Mouse (Mus musculus) hindbrain, embryonic 12.5 days (tissue): ENCODE measurements at regions not wholly inside any gene's neighbourhood (a gene's known extent, or its start where the extent isn't known, plus 50 kb on each side); places are given as distances from the start of the nearest gene placed in this dataset.

ENCODE experiments used
- ATAC-seq: fragments of 200-750 bp; cut with Nextera tagmentation; 2 replicates; pipeline ENCODE4 v1.8.0; 2017; ENCODE audit warnings: moderate TSS enrichment; ENCODE audit not compliant: low FRiP score
- H3K27ac ChIP-seq: fragments of 300-500 bp; sonication (generic); 2 replicates; pipeline ENCODE4 v1.5.1; 2016; ENCODE audit warnings: mild to moderate bottlenecking
- H3K27me3 ChIP-seq: fragments of 300-500 bp; sonication (generic); 2 replicates; pipeline ENCODE4 v1.6.1; 2016; ENCODE audit warnings: mild to moderate bottlenecking
- H3K36me3 ChIP-seq: fragments of 300-500 bp; sonication (generic); 2 replicates; pipeline ENCODE4 v1.6.1; 2016; ENCODE audit warnings: mild to moderate bottlenecking
- H3K4me1 ChIP-seq: fragments of 300-500 bp; sonication (generic); 2 replicates; pipeline ENCODE4 v1.6.1; 2016
- H3K4me2 ChIP-seq: fragments of 300-500 bp; sonication (generic); replicated peaks from 2 replicates; pipeline ENCODE4 v1.6.1; 2016; ENCODE audit warnings: mild to moderate bottlenecking
- H3K4me3 ChIP-seq: fragments of 300-500 bp; sonication (generic); 2 replicates; pipeline ENCODE4 v1.5.1; 2016; ENCODE audit warnings: mild to moderate bottlenecking
- H3K9ac ChIP-seq: fragments of 300-500 bp; sonication (generic); 2 replicates; pipeline ENCODE4 v1.6.1; 2016; ENCODE audit warnings: mild to moderate bottlenecking, moderate library complexity
- H3K9me3 ChIP-seq: fragments of 300-500 bp; sonication (generic); replicated peaks from 2 replicates; pipeline ENCODE4 v1.6.1; 2016; ENCODE audit warnings: mild to moderate bottlenecking
- WGBS: fragments of 180-500 bp; shearing (Covaris S2); methylation state at CpG from one replicate; pipeline ENCODE4 v1.1.7; 2016; 5-methylcytosine and 5-hydroxymethylcytosine counted together

DNA sequence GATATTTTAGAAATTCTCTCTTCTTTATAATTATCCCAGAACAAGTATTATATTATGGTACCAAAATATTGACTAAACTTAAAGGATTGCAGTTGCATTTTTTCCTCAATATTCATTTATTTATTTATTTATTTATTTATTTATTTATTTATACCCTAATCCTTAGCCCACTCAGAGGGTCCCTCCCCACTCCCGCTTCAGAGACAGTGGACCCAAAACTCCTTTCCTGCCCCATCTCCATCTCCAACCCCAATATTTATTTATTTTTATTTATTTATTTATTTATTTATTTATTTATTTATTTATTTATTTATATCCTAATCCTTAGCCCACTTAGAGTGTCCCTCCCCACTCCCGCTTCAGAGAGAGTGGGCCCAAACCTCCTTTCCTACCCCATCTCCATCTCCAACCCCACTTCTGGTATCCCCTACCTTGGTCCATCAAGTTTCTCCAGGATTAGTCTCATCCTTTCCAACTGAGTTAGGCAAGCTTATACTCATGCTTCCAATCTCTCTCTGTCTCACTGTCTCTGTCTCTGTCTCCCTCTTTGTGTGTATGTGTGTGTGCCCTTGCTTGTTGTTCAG lies 1340.8 kb downstream of the Cntnap5b start:
- peak; percentile 64; the same call in 1 of the 2 replicates for ATAC-seq
- Histone ChIP-seq H3K4me2 (no peak overlapping the region), H3K27ac (no peak overlapping the region), H3K36me3 (no peaks in the 10 kb centered on the region), H3K4me1 (no peaks in the 10 kb centered on the region), H3K4me3 (no peak overlapping the region), H3K9me3 (no peaks in the 10 kb centered on the region), H3K9ac (no peak overlapping the region), H3K27me3 (no peaks in the 10 kb centered on the region)
- WGBS, result 93% methylated on average over 2 of the region's 2 CpGs

DNA sequence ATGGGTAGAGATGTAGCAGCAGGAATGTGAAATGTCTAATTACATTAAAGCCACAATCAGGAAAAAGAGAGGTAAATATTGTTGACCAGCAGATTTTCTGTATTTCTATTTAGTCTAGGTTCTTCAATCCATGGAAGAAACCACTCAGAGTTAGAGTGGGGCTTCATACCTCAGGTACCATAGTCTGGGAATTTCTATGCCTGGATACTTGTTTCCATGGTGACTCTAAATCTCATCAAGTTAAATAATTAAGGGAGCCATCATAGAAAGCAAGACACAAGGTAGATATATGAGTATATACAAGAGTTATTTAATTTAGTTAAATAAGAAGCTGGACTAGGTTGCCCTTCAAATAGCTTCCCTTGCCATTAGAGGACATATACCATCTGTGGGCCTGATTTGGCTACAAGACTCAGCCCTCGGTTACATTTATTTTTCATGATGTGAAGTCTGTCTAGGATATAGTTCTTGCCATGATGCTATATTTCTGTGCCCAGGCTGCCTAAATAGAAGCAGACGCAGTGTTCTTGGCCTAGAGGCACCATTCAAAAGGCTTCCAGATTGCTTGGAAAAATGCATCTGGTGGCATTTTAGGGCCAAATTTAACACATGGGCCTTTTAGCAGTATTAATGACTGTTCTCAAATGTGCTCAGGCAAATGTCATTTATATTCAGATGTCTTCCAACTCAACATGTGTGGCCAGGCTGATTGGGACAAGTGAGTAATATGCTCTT lies 1349.7 kb downstream of the Cntnap5b start:
- Histone ChIP-seq H3K4me3 (no peak overlapping the region), H3K4me2 (no peak overlapping the region), H3K9ac (no peak overlapping the region), H3K9me3 (no peaks in the 10 kb centered on the region), H3K4me1 (no peaks in the 10 kb centered on the region), H3K27ac (no peak overlapping the region), H3K36me3 (no peaks in the 10 kb centered on the region), H3K27me3 (no peaks in the 10 kb centered on the region)
- no peak for ATAC-seq
- WGBS, result 94% methylated on average over 2 of the region's 2 CpGs

DNA sequence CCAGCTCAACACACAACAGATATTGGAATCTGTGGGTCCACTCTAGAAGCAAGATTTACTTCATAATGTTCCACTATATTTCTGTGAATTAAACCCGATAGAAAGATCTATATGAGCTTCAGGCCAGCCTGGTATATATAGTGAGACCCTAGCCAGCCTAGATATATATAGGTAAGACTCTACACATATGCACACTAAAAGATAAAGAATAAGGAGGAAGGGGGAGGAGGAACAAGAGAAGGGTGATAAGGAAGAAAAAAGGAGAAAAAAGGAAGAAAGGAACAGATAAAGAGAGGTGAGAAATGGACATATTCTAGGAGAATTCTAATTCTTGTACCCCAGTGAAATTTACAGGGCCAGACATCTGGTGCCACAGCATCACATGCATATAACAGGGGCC lies 1354.7 kb downstream of the Cntnap5b start:
- Histone ChIP-seq H3K4me3 (no peak overlapping the region), H3K9ac (no peak overlapping the region), H3K27me3 (no peaks in the 10 kb centered on the region), H3K27ac (no peak overlapping the region), H3K4me2 (no peak overlapping the region), H3K36me3 (no peaks in the 10 kb centered on the region), H3K4me1 (no peaks in the 10 kb centered on the region), H3K9me3 (no peaks in the 10 kb centered on the region)
- no peak for ATAC-seq
- WGBS, result 89% methylated on average over 1 of the region's 1 CpGs

DNA sequence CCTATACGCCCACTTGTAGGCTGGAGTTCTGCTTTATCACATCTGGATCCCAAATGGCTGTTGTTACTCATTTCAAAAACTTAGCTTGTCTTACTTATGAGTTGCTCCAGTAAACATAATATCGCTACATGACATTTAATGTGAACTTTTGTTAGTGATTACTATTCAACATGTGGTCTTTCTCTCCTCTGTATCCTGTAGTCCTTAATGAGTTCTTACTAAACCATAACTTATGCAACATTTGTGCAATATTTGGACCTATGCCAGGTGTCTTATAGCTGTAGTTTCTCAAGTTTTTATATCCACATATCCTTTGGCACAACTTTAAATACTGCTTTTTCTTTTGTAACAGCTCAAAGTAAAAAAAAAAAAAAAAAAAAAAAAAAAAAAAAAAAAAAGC lies 1394.1 kb downstream of the Cntnap5b start:
- no peaks in the 10 kb centered on the region for H3K4me1 ChIP-seq
- no peak for ATAC-seq
- WGBS, result 83% methylated on average over 2 of the region's 2 CpGs

More for the DNA sequence above, 1394.1 kb downstream of the Cntnap5b start:
- Histone ChIP-seq H3K27me3 (no peaks in the 10 kb centered on the region), H3K27ac (no peak overlapping the region), H3K36me3 (no peaks in the 10 kb centered on the region), H3K4me2 (no peak overlapping the region), H3K9me3 (no peaks in the 10 kb centered on the region), H3K9ac (no peak overlapping the region), H3K4me3 (no peak overlapping the region)
